Mouse (Mus musculus) megakaryocyte-erythroid progenitor cell, adult 5-6 weeks (primary cell): ENCODE data around the gene Aplp1. TPM values are rescaled to one million over a fixed set of nuclear protein-coding genes. Genes with fewer than 3 reads are reported as not detected.

ENCODE experiments used
- ATAC-seq: replicated peaks from 2 replicates; pipeline ENCODE4 v1.8.0; 2016; ENCODE audit warnings: mild to moderate bottlenecking, inconsistent platforms; ENCODE audit not compliant: severe bottlenecking, poor library complexity, low FRiP score, low TSS enrichment
- total RNA-seq, 2 experiments: library from RNA; stranded (forward) in 1 of 2; stranded (reverse) in 1 of 2; fragments of 200-1000, 215-1000 nt in 1 of 2; fragments of >200 nt in 1 of 2; fragmentation: Nextera tagmentation in 1 of 2; gene quantifications; 2 replicates each; pipeline ENCODE4 v1.2.3; 2014 to 2017

Aplp1 gene
- total RNA-seq, 2 experiments from 2014 or later, result not detected

DNA sequence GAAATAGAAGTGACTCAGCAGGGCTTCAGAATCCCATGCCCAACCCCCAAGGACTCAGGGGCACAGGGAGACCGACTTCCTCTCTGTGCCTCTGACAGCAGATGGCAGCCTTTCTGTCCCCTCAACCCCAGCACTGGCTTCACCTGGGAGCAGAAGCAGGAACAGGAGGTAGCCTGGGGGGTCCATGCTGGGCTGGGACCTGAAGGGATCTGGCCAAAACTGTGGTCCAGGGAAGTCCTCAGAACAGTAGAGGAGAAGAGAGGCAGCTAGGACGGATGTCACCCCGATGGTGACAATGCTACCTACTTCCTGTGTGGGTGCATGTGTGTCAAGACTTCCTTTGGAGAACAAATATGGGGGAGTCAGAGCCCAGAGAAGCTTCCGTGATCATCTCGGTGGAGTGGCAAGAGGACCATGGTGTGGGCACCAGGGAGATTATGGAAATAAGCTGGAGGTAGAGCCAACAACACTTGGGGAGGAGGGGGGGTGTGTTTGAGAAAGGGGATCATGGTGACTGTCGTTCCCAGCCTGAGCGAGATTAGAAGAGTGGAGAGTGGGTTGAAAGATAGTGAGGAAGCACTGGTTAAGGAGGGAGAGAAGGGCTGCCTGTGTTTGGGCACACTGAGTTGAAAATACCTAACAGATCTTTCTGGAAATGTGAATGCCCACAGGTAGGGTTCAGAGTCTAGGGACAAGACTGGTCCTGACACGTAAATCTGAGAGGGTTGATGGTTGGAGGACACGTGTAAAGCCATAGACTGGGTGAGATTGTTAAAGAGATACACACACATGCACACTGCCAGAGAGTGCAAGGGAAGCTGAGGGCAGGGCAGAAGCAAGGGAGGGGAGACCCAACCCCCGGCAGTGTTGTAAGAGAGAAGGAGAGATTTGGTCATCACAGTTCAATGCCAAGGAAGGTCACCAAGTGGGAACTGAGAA, 25.5 kb downstream of the Aplp1 start, which contains the start of gene Hcst:
Gene Hcst, minus strand, starts transcription at position 294 of the 939 bp plus-strand sequence.
- ATAC-seq, result no peak

DNA sequence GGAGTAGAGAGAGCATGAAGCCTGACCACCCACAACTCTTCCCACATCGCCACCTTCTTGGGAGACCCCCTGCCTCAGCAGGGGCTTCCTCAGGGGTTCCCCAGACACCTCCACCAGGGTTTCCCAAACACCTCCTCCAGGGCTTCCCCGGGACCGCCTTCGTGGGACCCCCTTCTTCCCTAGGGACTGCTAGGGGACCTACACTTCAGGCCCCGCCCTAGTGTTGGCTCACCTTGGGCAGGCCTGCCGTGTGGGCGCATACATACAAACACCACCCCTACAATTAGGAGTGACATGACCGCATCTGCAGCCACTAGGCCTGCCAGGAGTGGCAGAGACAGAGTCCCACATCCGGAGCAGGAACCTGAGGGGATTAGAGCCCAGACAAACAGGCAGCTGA, 27.5 kb downstream of the Aplp1 start:
- no peak for ATAC-seq

DNA sequence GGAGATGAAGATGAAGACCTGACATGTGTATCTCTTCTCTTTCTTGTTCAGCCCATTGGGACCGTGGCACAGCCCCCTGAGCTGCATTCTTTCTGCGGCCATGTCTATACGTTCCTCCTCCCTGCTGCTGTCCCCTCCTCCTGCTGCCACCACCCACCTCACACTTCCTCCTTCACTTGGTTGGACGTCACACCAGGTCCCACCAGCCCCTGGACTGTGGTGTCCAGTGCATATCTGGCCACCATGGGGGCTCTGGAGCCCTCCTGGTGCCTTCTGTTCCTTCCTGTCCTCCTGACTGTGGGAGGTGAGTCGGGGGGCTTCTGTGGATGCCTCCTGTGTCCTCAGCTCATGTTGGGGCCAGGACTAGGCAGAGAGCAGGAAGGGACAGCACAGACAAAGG, 31.7 kb downstream of the Aplp1 start, which contains the start of gene Tyrobp:
Gene Tyrobp, plus strand, starts transcription at position 165 of the 400 bp plus-strand sequence.
- ATAC-seq, result no peak

DNA sequence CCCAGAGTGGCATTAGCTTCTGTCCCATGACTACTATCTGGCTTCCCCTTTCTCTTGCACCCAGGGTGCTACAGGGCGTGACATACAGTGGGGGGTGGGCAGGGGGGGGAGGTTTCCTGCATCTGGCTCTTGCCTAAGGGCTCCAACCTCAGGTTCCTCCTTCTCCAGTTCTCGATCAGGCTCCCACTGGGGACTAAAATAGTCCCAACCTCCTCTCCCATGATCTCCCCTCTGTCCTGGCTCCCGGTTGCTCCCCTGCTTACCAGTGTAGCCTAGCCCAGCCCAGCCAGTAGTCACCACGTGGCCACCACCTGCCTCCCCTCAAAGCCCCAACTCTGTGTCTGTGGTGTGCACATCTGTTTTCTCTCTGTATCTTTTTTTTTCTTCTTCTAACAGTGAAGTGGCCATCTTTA, 32.6 kb downstream of the Aplp1 start:
- no peak for ATAC-seq

DNA sequence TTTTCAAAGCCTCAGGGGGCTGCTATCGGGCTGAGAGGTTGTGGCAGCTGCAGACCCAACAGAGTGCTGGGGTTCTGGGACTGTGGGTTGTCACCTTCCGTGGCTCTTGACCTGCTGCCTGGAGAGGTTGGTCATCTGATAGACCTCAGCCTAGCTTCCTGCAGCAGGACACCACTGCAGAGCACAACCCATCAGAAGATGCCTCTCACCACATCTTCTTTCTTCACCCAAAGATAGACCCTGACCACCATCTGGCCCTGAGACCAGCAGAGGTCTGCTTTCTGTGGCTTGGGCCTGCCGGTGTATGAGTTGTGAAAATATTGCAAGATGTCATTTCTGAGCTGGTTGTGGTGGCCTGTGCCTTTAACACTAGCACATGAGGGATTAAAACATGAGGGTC, 34.3 kb downstream of the Aplp1 start:
- ATAC-seq, result no peak

GRCm38 (mm10) chr7:30409789-30410188, 35.5 kb downstream of the Aplp1 start:
- no peak for ATAC-seq

- ATAC-seq, result no peak
Measured at GRCm38 (mm10) chr7:30408639-30409038, 36.7 kb downstream of the Aplp1 start.

- ATAC-seq, result no peak
Measured at GRCm38 (mm10) chr7:30402343-30402742, 43.0 kb downstream of the Aplp1 start.

- no peak for ATAC-seq
Measured at GRCm38 (mm10) chr7:30399671-30400070, 45.7 kb downstream of the Aplp1 start.

- ATAC-seq, result no peak
Measured at GRCm38 (mm10) chr7:30394871-30395270, 50.5 kb downstream of the Aplp1 start.

GRCm38 (mm10) chr7:30394379-30394778, 51.0 kb downstream of the Aplp1 start:
- peak; percentile 47; the same call in 1 of the 2 replicates for ATAC-seq

DNA sequence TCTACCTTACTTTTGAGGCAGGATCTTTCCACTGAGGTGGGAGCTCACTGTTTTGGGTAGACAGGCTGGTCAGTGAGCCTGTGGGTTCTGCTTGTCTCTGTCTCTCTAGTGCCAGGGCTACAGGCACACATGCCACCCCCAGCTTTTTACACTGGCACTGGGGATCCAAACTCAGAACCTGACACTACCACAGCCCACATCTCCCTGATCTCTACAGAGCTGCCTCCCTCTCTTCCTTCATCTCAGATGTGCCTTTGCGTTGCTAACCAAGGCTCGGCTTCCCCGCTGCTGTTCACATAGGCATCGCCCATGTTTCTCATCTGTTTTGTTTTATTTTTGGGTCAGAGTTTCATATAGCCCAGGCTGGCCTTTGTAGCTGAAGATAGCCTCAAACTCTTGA, 51.7 kb downstream of the Aplp1 start:
- ATAC-seq, result no peak

DNA sequence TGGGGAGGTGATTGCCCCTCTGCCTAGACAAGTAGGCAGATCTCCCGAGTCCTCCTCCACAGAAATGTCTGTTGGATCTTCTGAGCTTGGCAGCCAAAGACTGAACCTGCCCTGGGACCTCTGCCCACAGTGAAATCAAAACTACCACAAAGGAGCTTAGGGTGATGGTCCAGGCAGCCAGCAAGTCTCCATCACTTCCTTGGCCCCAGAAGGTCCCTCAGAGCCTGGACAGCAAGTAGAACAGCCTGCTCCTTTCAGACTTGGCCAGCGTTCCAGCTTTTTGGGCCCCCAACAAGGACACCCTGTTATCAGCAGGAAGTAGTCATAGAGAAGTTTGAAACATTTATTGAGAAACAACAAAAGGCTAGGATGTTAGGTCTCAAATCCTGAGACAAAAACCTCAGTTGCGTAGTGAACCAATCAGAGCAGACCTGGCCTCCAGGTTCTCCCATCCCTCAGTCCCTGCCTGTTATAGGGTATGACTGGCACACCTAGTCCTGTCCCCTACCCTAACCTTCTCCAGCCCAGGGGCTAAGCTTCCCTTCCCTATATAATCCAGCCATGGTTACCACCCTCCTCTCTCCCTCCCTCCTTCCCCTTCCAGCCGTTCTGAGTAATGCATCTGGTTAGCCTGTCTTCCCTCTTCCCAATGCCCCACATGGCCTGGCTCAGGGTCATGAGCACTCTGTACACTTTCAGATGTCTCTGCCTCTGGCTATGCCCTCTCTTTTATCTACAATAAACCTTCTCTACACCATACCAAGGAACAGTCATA, 52.4 kb downstream of the Aplp1 start:
- no peak for ATAC-seq

Other genes starting within 250 kb of the Aplp1 start
Only the 30 nearest of the 34 such genes appear.
- 86.4 and 117 TPM in 2 replicates for gene Tbcb, start 213.3 kb downstream of the Aplp1 start, total RNA-seq (2014; fragmentation: Nextera tagmentation)
- gene Tbcb, start 213.3 kb downstream of the Aplp1 start, total RNA-seq (2017), result 26.2 and 49.4 TPM in 2 replicates
- not detected in 2 replicates for gene Ovol3, start 209.8 kb downstream of the Aplp1 start, total RNA-seq (2014; fragmentation: Nextera tagmentation)
- gene Ovol3, start 209.8 kb downstream of the Aplp1 start, total RNA-seq (2017), result not detected in 2 replicates
- gene Thap8, start 165.4 kb downstream of the Aplp1 start, total RNA-seq (2014; fragmentation: Nextera tagmentation), result not detected in 2 replicates
- 1.6 TPM in 1 of 2 replicates, not detected in the other for gene Thap8, start 165.4 kb downstream of the Aplp1 start, total RNA-seq (2017)
- 31.0 and 31.8 TPM in 2 replicates for gene Wdr62, start 165.1 kb downstream of the Aplp1 start, total RNA-seq (2014; fragmentation: Nextera tagmentation)
- 5.1 and 5.5 TPM in 2 replicates for gene Wdr62, start 165.1 kb downstream of the Aplp1 start, total RNA-seq (2017)
- not detected in 2 replicates for gene Clip3, start 153.8 kb downstream of the Aplp1 start, total RNA-seq (2014; fragmentation: Nextera tagmentation)
- not detected in 2 replicates for gene Clip3, start 153.8 kb downstream of the Aplp1 start, total RNA-seq (2017)
- gene Alkbh6, start 136.8 kb downstream of the Aplp1 start, total RNA-seq (2014; fragmentation: Nextera tagmentation), result 12.7 and 35.5 TPM in 2 replicates
- gene Alkbh6, start 136.8 kb downstream of the Aplp1 start, total RNA-seq (2017), result 26.5 and 28.8 TPM in 2 replicates
- 2.9 TPM in 1 of 2 replicates, not detected in the other for gene Syne4, start 130.7 kb downstream of the Aplp1 start, total RNA-seq (2014; fragmentation: Nextera tagmentation)
- gene Syne4, start 130.7 kb downstream of the Aplp1 start, total RNA-seq (2017), result not detected in 2 replicates
- not detected in 2 replicates for gene E130208F15Rik, start 123.8 kb downstream of the Aplp1 start, total RNA-seq (2014; fragmentation: Nextera tagmentation)
- gene E130208F15Rik, start 123.8 kb downstream of the Aplp1 start, total RNA-seq (2017), result 3.4 TPM in 1 of 2 replicates, not detected in the other
- 7.3 and 9.2 TPM in 2 replicates for gene Sdhaf1, start 121.6 kb downstream of the Aplp1 start, total RNA-seq (2014; fragmentation: Nextera tagmentation)
- gene Sdhaf1, start 121.6 kb downstream of the Aplp1 start, total RNA-seq (2017), result 7.9 and 8.9 TPM in 2 replicates
- not detected in 2 replicates for gene Lrfn3, start 82.8 kb downstream of the Aplp1 start, total RNA-seq (2014; fragmentation: Nextera tagmentation)
- gene Lrfn3, start 82.8 kb downstream of the Aplp1 start, total RNA-seq (2017), result not detected in 2 replicates
- 19.3 TPM in 1 of 2 replicates, not detected in the other for gene Tyrobp, start 31.8 kb downstream of the Aplp1 start, total RNA-seq (2014; fragmentation: Nextera tagmentation)
- gene Tyrobp, start 31.8 kb downstream of the Aplp1 start, total RNA-seq (2017), result 5.1 and 26.6 TPM in 2 replicates
- 4.3 and 4.4 TPM in 2 replicates for gene Hcst, start 25.7 kb downstream of the Aplp1 start, total RNA-seq (2014; fragmentation: Nextera tagmentation)
- 3.3 TPM in 1 of 2 replicates, not detected in the other for gene Hcst, start 25.7 kb downstream of the Aplp1 start, total RNA-seq (2017)
- gene Nfkbid, start 23.8 kb downstream of the Aplp1 start, total RNA-seq (2014; fragmentation: Nextera tagmentation), result 0.89 and 9.0 TPM in 2 replicates
- 0.80 and 3.1 TPM in 2 replicates for gene Nfkbid, start 23.8 kb downstream of the Aplp1 start, total RNA-seq (2017)
- not detected in 2 replicates for gene Kirrel2, start 12.2 kb upstream of the Aplp1 start, total RNA-seq (2014; fragmentation: Nextera tagmentation)
- not detected in 2 replicates for gene Kirrel2, start 12.2 kb upstream of the Aplp1 start, total RNA-seq (2017)
- 1.7 TPM in 1 of 2 replicates, not detected in the other for gene Nphs1, start 12.8 kb upstream of the Aplp1 start, total RNA-seq (2014; fragmentation: Nextera tagmentation)
- gene Nphs1, start 12.8 kb upstream of the Aplp1 start, total RNA-seq (2017), result 1.9 TPM in 1 of 2 replicates, not detected in the other
- not detected in 2 replicates for gene Prodh2, start 48.1 kb upstream of the Aplp1 start, total RNA-seq (2014; fragmentation: Nextera tagmentation)
- not detected in 2 replicates for gene Prodh2, start 48.1 kb upstream of the Aplp1 start, total RNA-seq (2017)
- 32.6 and 47.6 TPM in 2 replicates for gene Arhgap33, start 89.5 kb upstream of the Aplp1 start, total RNA-seq (2014; fragmentation: Nextera tagmentation)
- 4.6 and 15.1 TPM in 2 replicates for gene Arhgap33, start 89.5 kb upstream of the Aplp1 start, total RNA-seq (2017)
- gene Hspb6, start 106.6 kb upstream of the Aplp1 start, total RNA-seq (2014; fragmentation: Nextera tagmentation), result 20.8 and 25.3 TPM in 2 replicates
- 1.2 and 8.1 TPM in 2 replicates for gene Hspb6, start 106.6 kb upstream of the Aplp1 start, total RNA-seq (2017)
- gene Proser3, start 106.8 kb upstream of the Aplp1 start, total RNA-seq (2014; fragmentation: Nextera tagmentation), result 16.2 and 17.9 TPM in 2 replicates
- gene Proser3, start 106.8 kb upstream of the Aplp1 start, total RNA-seq (2017), result 3.5 and 5.3 TPM in 2 replicates
- gene Lin37, start 114.3 kb upstream of the Aplp1 start, total RNA-seq (2014; fragmentation: Nextera tagmentation), result 45.8 and 61.6 TPM in 2 replicates
- 13.8 and 28.6 TPM in 2 replicates for gene Lin37, start 114.3 kb upstream of the Aplp1 start, total RNA-seq (2017)
- gene U2af1l4, start 117.8 kb upstream of the Aplp1 start, total RNA-seq (2014; fragmentation: Nextera tagmentation), result 29.4 and 34.6 TPM in 2 replicates
- gene U2af1l4, start 117.8 kb upstream of the Aplp1 start, total RNA-seq (2017), result 79.6 and 83.0 TPM in 2 replicates
- 5.3 and 14.0 TPM in 2 replicates for gene Gm49396, start 117.8 kb upstream of the Aplp1 start, total RNA-seq (2014; fragmentation: Nextera tagmentation)
- gene Gm49396, start 117.8 kb upstream of the Aplp1 start, total RNA-seq (2017), result 1.5 and 7.0 TPM in 2 replicates
- 150 and 174 TPM in 2 replicates for gene Psenen, start 118.1 kb upstream of the Aplp1 start, total RNA-seq (2014; fragmentation: Nextera tagmentation)
- gene Psenen, start 118.1 kb upstream of the Aplp1 start, total RNA-seq (2017), result 99.1 and 117 TPM in 2 replicates
- gene Igflr1, start 119.9 kb upstream of the Aplp1 start, total RNA-seq (2014; fragmentation: Nextera tagmentation), result 3.7 and 11.3 TPM in 2 replicates
- not detected in 2 replicates for gene Igflr1, start 119.9 kb upstream of the Aplp1 start, total RNA-seq (2017)
- gene Kmt2b, start 143.2 kb upstream of the Aplp1 start, total RNA-seq (2014; fragmentation: Nextera tagmentation), result 105 and 115 TPM in 2 replicates
- gene Kmt2b, start 143.2 kb upstream of the Aplp1 start, total RNA-seq (2017), result 17.0 and 17.3 TPM in 2 replicates
- not detected in 2 replicates for gene Zbtb32, start 153.4 kb upstream of the Aplp1 start, total RNA-seq (2014; fragmentation: Nextera tagmentation)
- gene Zbtb32, start 153.4 kb upstream of the Aplp1 start, total RNA-seq (2017), result not detected in 2 replicates
- 0.83 TPM in 1 of 2 replicates, not detected in the other for gene Upk1a, start 167.3 kb upstream of the Aplp1 start, total RNA-seq (2014; fragmentation: Nextera tagmentation)
- 0.99 TPM in 1 of 2 replicates, not detected in the other for gene Upk1a, start 167.3 kb upstream of the Aplp1 start, total RNA-seq (2017)
- 569 and 755 TPM in 2 replicates for gene Cox6b1, start 180.6 kb upstream of the Aplp1 start, total RNA-seq (2014; fragmentation: Nextera tagmentation)
- 427 and 665 TPM in 2 replicates for gene Cox6b1, start 180.6 kb upstream of the Aplp1 start, total RNA-seq (2017)
- not detected in 2 replicates for gene Etv2, start 190.3 kb upstream of the Aplp1 start, total RNA-seq (2014; fragmentation: Nextera tagmentation)
- gene Etv2, start 190.3 kb upstream of the Aplp1 start, total RNA-seq (2017), result not detected in 2 replicates
- gene Rbm42, start 204.8 kb upstream of the Aplp1 start, total RNA-seq (2014; fragmentation: Nextera tagmentation), result 48.3 and 48.6 TPM in 2 replicates
- gene Rbm42, start 204.8 kb upstream of the Aplp1 start, total RNA-seq (2017), result 29.1 and 53.0 TPM in 2 replicates